Mouse (Mus musculus) heart, postnatal 10 days (tissue): ENCODE results near the gene Qser1. TPM values are rescaled to one million over a fixed set of nuclear protein-coding genes. Genes with fewer than 3 reads are reported as not detected.
A peak's percentile ranks its signal among the peaks of the same experiment; 100 is the strongest.

ENCODE experiments used
- DNase-seq, 2 experiments: peaks; one replicate each; pipeline ENCODE4 v3.0.0; 2021
- intact Hi-C: fragments of 180-260 bp; cut with DNase I; formaldehyde crosslinking; loops from one replicate; pipeline ENCODE4 v1.15.1; 2025
- total RNA-seq, 2 experiments: library from RNA; stranded (reverse); gene quantifications; 2 replicates each; pipeline ENCODE4 v1.2.3; 2021

The Qser1 gene
- total RNA-seq, 2 experiments from 2014 or later, result 25.1 to 30.1 TPM

GRCm38 (mm10) chr2:104740248-104740949, 76.2 kb downstream of the Qser1 start:
- no peak for DNase-seq
- intact Hi-C loops, result no loop called here

DNA sequence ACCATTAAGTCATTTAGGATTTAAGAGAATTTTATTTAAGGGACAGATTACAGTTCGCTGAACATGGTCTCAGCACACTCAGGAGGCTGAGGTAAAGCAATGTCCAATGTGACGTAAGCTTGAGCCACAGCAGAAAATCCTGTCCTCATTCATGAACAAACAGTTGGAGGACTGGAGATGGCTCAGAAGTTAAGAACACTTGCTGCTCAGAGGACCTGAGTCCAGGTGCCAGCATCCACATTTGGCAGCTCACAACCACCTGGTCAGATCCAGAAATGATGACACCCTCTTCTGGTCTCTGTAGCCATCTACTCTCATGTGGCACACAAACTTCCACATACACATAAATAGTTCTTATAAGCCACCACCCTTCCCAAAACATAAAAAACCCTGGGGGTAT, 76.9 kb downstream of the Qser1 start:
- intact Hi-C loops, result no loop called here
- DNase-seq, result no peak

GRCm38 (mm10) chr2:104736241-104736640, 80.3 kb downstream of the Qser1 start:
- no peak for DNase-seq
- intact Hi-C loops, result no loop called here

DNA sequence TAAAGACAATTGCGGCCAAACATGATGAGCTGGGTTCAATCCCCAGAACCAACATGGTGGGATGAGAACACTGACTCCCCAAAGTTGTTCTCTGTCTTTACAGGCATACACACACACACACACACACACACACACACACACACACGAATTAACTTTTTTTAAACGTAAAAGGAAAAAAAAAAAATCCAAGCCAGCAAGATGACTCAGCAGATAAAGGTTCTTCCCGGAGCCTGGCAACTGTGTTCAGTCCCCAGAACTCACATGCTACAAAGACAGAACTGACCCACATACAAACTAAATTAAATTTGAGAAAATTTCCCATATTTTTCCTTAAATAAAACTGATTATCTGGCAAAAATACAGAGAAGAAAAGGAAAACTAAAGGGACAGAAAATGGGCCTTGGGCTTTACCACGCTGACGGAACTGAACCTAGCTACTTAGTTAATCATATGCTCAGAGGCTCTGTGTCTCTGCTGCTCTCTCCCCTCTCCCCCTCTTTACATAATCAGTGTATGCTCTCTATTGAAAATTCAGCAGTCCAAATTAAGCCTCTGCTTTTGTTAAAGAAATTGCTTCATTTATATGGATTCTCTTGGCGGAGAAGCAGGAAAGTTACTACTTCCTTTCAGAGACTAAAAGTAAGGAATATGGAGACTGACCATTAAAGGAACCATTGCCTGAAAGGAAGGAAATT, 83.9 kb downstream of the Qser1 start:
- no peak for DNase-seq
- intact Hi-C loops, result no loop called here

DNA sequence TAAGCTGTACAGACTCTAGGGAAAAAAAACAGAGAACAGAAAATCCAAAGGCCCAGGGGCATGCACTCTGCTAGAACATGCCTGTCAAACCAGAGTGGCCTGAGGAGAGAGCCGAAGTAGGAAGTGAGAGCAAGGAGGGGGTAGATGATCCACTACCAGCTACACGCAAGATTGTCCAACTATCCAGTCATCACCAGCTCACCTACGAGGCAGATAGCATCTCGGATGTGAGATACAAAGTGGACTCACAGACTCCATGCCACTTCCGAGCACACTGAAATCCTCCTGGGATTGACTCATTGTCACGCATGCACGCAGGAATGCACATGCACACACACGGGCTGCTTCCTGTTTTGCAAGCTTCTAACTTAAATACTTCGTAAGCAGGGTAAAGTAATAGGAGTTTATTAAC, 84.5 kb downstream of the Qser1 start:
- intact Hi-C loops, result no loop called here
- peak in 1 of 2 experiments; percentile 7 for DNase-seq

- DNase-seq, result no peak
- intact Hi-C loops, result no loop called here
Observed at GRCm38 (mm10) chr2:104727369-104727768, 89.2 kb downstream of the Qser1 start.

DNA sequence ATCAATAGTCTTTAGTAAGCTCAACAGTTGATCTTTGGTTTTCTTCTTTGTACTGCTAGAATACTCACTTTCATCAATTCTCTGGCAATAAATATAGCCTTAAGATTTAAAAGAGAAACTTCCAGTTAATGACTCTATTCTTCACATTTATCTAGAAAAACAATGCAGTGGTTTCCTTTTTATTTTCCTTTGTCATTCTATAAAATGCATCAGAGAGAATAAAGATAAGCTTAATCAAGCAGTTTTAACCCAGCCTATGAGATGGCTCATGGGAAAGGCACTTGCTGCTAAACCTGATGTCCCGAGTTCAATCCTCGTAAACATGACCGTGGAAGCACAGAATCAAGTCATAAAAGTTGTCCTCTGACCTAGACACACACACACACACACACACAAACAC, 94.5 kb downstream of the Qser1 start:
- DNase-seq, result no peak
- intact Hi-C loops, result no loop called here

GRCm38 (mm10) chr2:104717827-104718226, 98.7 kb downstream of the Qser1 start:
- intact Hi-C loops, result no loop called here
- DNase-seq, result no peak

GRCm38 (mm10) chr2:104717231-104717735, 99.3 kb downstream of the Qser1 start:
- DNase-seq, result peak in 1 of 2 experiments; percentile 38
- intact Hi-C loops, result no loop called here

GRCm38 (mm10) chr2:104716279-104716678, 100.3 kb downstream of the Qser1 start, which contains the start of gene Pin1rt1:
Gene Pin1rt1 (minus strand): TSS chr2:104716379.
- DNase-seq, result no peak
- intact Hi-C loops, result no loop called here

- intact Hi-C loops, result no loop called here
- DNase-seq, result peak in 1 of 2 experiments; percentile 8
Observed at GRCm38 (mm10) chr2:104714254-104714691, 102.3 kb downstream of the Qser1 start.

GRCm38 (mm10) chr2:104712486-104712809, 104.1 kb downstream of the Qser1 start:
- intact Hi-C loops, result no loop called here
- DNase-seq, result no peak

DNA sequence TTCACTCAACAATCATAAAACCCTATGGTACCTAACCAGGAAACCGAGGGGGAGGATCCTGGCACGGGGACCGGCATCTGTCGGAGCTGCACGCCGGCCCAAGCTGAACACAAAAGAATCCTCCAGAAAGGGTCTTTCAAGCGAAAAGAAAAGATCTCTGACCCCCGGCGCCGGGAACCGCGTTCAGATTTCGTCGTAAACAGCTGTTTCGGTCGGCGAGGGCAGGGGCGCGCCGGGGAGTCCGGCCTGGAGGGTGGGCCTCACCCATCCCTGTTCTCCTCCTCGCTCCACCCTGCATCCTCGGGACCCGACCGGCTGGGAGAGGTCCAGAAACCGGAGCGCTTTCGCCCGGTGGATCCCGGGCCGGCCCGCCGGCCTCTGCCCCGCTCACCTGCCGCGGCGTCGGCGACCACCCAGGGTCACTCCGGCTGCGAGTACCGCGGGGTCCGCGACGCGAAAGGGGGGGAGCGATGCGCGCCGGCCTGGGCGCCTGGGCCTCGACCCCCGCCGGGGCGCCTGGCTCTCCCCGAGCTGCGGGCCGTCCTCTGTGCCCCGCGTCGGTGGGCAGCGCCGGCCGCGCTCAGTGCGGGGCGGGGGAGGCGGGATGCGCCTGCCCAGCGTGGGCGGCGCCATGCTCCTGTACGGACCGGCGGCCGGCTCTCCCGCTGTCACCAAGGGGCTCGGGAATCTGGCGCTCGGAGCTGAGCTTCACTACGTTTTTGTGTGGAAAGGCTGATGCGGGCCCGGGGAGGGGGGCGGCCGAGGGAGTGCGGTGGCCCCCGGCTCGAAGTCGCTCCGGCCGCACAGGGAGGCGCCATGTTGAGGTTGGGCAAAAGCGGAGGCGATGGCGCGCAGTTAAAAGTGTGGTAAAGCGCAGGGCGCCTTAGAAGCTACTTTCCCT, 104.7 kb downstream of the Qser1 start, which contains the start of gene Tcp11l1:
Gene Tcp11l1 (minus strand): TSS at position 585 of the 901 bp plus-strand sequence.
- intact Hi-C loops, result no loop called here

GRCm38 (mm10) chr2:104710670-104711370, 105.7 kb downstream of the Qser1 start:
- DNase-seq, result no peak
- intact Hi-C loops, result no loop called here

More for the DNA sequence above, 104.7 kb downstream of the Qser1 start, which contains the start of gene Tcp11l1:
- DNase-seq, result peak; percentile 69 to 76

GRCm38 (mm10) chr2:104709786-104710337, 106.7 kb downstream of the Qser1 start:
- intact Hi-C loops, result no loop called here
- DNase-seq, result no peak

Other genes starting within 250 kb of the Qser1 start
- gene Cstf3, start 226.2 kb downstream of the Qser1 start, total RNA-seq, result 10 to 100 TPM; 21.2 to 23.5 TPM
- 1 to 10 TPM; 6.2 to 8.5 TPM for gene Tcp11l1, start 104.6 kb downstream of the Qser1 start, total RNA-seq
- gene Pin1rt1, start 100.4 kb downstream of the Qser1 start, total RNA-seq, result not detected
- gene Depdc7, start 73.9 kb downstream of the Qser1 start, total RNA-seq, result 1 to 10 TPM in 1 of 2 experiments, under 1 TPM in 1; 0.89 to 1.5 TPM
- gene Prrg4, start 33.1 kb upstream of the Qser1 start, total RNA-seq, result 1 to 10 TPM; 2.2 to 2.4 TPM
- 1 to 10 TPM; 3.2 to 3.3 TPM for gene Ccdc73, start 51.0 kb upstream of the Qser1 start, total RNA-seq
- 100 to 1,000 TPM; 136 to 142 TPM for gene Eif3m, start 200.3 kb upstream of the Qser1 start, total RNA-seq